Mouse (Mus musculus): ENCODE data around the gene Trim45.

The Trim45 gene

DNA sequence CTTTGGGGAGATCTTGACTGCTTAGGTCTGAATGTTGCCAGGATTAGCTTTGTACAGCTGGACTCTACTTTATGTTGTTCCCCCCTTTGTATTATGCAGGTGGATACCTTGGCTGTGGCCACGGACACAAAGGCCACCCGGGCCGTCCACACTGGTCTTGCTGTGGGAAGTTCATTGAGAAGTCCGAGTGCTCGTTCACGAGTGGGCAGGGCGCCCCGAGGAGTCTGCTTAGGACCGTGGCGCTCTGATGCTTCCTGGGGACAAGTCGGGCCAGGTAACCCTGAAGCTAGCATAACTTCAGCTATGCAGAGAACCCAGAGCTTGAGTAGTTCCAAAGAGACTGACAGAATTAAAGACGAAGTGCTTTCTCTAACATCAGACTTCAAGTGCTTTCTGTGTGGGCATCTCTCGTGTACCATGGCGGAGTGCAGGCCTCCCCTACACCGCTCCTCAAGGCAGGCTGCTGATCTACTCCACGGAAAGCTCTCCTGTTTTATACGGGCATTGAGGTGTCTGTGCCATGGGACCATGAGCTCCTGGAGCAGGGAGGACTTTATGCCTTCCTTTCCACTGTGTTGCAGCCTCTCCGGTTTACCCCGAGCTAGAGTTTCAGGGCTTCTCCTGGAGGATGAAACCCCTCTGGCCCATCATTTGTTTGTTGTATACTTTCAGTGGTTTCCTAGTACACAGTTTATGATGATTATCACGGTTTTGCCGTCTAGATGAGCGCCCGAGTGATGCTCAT, 9.5 kb downstream of the Trim45 start:
- DNase-seq (ENCODE audit: low read depth in 2 of 2, low spot score in 2 of 2): no peak

DNA sequence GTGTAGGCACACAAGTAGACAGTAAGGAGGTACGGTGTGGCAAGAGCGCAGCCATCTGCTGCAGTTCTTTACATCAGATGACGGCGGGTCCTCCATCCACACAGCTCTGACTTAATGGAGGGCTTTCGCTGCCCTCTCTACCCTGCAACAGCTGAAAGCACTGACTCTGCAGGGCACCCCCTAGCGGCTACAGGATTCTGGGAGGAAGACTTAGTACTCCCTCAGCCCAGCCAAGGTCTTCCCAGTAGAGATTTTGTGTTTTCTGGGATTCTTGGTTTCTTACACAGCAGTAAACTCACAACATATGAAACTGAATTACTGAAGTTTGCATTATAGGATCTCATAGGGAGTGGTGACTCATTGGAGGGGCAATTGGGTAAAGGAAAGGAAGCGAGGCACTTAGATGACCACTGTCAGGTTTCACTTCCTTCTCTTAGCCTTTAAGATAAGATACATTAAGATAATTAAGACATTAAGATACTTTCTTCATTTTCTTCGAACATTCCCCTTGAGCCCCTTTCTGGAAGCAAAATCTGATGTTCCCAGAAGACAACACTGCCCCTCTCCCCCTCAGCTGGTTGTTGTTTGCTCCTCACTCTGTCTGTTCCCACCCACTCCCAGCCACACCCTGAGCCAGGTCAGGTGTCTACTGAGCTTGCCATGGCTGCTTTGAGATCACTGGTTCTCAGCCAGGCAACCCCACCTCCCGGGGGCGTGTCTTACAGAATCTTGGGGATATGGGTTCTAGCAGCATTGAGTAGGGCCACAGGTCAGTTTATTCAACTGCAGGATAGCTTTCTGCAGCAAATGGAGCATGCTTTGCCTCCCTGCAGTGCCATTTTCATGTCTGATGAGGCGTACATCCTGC, 10.3 kb downstream of the Trim45 start:
- no peak for DNase-seq (ENCODE audit: low read depth in 2 of 2, low spot score in 2 of 2)

DNA sequence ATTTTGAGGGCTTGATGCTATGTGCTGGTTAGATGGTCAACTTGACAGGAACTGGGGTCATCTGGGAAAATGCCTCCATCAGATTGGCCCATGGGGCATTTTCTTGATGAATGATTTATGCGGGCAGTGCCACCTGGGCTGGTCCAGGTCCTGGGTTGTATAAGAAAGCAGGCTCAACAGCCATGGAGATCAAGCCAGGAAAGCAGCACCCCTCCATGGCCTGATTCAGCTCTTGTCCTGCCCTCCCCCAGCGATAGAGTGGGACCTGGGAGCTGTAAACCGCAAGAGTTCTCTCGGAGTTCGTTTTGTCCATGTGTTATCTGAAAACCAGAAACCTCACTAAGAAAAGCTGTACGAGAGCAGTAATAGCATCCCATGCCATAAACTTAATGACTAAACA, 13.5 kb downstream of the Trim45 start:
- no peak for DNase-seq (ENCODE audit: low read depth in 2 of 2, low spot score in 2 of 2)

DNA sequence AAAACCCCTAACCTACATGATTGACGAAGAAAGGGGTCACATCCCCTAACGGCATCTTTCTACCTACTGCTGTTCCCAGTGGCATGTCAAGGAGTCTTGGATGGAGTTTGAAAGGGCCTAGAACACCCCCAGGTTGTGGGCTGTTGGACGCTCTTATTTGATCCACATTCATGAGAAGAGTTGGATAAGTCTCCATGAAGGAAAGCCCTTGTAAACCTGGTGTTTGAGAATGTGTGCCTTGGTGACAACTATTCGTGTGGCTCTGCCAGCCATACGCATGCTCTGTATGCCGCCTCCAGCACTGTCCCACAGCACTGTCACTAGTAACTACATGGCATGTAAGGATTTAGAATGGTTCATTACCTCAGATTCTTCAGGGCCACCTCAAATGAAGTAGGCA, 14.2 kb downstream of the Trim45 start:
- DNase-seq (ENCODE audit: low read depth in 2 of 2, low spot score in 2 of 2): no peak

DNA sequence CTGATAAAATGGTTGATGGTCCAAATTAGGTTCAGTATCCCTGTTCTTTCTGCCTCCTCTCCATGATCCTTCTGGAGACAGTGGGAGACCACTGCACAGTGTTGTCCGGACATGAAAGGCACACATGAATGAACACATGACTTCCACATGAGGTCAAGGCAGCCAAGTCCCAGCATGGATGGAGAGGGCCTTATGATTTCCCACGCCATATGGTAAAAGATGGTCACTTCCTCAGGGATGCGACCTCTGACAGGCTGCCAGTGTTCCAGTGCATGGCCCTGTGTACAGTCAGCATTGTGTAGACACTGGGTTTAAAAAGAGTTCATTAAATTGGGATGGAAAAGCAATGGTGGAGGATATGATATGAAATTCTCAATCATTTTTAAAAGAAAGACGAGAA, 16.2 kb downstream of the Trim45 start:
- DNase-seq (ENCODE audit: low read depth in 2 of 2, low spot score in 2 of 2): no peak

DNA sequence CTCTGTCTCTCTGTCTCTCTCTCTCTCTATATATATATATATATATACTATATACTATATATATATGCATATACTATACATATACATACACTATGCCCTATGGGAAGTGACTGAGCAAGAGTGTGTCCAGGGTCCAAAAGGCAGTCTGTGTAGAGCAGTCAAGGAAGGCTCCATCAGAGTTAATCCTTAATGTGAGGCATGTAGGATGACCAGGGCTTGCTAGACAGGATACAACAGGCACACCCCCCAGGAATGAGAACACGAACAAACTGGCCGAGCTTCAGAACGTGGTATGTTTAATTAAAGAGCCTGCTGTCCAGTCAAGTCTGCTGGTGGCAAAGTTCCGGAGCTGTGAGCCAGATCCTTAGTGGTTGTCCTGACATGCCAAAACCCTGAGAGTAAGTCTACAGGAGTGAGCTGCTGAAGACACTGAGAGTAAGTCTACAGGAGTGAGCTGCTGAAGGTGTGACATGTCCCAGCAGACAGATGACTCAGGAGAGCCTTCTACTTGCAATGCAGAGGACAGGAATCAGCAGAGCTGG, 18.6 kb downstream of the Trim45 start:
- DNase-seq (ENCODE audit: low read depth in 2 of 2, low spot score in 2 of 2): no peak

DNA sequence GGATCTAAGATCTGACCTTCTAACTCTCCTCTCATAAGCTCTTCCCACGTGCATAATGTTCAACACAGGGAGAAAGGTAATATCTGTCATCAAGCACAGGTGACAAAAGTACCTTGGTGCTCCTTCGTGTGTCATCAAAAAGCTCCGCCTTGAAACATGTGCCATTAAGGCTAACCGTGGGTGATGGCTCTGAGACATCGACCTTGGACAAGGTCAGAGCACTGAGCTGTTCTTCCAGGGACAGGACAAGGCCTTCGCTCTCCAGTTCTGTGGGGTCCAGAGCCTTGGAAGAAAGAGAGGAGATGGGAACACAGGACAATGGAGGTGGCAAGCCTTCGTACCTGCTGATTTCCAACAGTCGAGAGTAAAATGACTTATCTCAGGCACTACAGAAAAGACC, 25.3 kb downstream of the Trim45 start:
- no peak for DNase-seq (ENCODE audit: low read depth in 2 of 2, low spot score in 2 of 2)

DNA sequence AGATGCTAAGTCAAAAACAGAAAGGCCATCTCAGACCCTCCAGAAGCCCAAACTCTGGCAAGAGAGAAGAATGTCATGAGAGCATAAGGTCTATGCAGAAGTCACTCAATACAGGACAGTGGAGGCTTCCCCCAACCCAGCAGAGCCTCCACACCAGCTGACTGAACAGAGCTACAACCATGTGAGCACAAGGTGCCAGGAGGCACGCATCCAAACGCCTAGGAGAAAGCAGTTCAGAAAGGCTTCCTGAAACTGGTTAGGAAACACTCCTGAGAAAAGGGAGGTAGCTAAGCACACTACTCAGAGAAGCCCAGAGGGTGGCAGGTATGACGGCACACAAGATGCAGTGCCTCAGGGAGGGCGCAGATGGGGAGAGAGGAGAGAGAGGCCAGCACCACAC, 29.5 kb downstream of the Trim45 start:
- DNase-seq (ENCODE audit: low read depth in 2 of 2, low spot score in 2 of 2): no peak

DNA sequence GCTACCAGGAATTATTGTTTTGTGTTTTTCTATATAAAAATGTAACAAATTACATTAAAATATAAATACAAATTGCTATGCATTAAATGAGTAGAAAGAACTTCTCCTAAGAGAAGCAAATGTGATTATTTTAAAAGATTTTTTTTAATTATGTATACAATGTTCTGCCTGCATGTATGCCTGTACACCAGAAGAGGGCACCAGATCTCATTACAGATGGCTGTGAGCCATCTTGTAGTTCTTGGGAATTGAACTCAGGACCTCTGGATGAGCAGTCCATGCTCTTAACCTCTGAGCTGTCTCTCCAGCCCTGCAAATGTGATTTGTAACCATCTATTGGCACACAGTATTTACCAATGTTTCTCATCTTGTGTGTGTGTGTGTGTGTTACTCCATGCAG, 32.6 kb downstream of the Trim45 start:
- DNase-seq (ENCODE audit: low read depth in 2 of 2, low spot score in 2 of 2): no peak

DNA sequence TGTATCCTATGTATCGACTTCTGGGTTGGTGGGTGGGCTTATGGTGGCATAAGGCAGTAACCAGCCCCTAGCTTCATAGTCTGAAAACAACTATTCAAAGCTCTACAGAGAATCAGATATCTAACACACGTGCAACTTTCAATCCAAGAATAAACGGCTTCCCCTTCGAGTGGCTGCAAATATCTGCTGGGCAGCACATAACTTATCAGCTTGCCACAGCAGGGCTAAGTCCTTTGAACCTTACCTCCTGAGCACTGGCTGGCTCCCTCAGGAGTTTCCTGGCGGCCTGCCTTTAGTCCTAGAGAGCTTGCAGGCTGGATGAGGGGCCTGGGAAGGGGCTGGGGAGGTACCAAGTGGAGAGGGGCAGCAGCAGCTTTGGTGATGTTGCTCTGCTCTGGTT, 39.0 kb downstream of the Trim45 start:
- no peak for DNase-seq (ENCODE audit: low read depth in 2 of 2, low spot score in 2 of 2)

DNA sequence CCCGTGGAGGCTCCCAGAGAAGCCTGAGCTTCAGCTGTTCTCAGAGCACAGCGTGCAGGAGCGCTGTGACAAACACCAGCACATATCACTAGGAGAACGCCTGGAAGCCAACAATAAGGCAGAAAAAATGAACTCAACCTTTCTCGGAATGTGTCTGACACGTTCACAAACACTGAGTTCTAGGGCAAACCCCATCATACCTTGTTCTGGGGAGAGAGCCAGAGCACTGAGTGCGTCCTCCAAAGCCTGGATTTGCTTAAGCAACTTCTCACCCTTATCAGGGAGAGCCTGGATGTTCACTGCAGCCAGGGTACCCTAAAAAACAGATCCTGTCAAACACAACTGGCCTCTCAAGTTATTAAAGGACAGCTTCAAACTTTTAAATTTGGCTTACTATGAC, 39.5 kb downstream of the Trim45 start:
- DNase-seq (ENCODE audit: low read depth in 2 of 2, low spot score in 2 of 2): no peak

DNA sequence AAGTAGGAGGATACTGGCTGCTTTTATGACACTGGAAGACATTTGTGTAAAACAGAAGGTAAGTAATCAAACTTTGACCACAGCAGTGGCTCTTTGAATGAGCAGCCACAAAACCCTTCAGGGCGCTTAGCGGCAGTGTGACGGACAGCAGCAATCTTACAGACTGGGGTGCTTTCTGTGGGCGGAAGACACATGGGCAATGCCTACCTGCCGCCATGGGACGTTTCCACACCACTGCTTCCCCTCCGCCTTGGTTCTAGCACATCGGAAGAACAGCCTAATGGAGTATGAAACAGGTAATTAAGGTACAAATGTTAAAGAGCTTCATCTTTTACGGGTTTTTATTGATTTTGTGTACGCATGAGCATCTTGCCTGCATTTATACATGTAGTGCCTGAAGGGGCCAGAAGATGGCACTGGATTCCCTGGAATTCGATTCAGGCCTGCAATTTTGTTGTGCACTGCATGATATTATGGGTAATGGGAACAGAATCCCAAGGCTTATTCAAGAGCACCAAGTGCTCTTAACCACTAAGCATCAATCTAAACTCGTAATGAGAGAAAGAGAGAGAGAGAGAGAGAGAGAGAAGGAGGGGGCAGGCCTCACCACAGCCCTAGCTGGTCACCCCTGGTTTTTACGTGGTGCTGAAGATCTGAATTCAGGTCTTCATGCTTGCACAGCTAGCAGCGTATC, 42.0 kb downstream of the Trim45 start:
- DNase-seq (ENCODE audit: low read depth in 2 of 2, low spot score in 2 of 2): peak in 1 of 2 experiments; percentile 23

DNA sequence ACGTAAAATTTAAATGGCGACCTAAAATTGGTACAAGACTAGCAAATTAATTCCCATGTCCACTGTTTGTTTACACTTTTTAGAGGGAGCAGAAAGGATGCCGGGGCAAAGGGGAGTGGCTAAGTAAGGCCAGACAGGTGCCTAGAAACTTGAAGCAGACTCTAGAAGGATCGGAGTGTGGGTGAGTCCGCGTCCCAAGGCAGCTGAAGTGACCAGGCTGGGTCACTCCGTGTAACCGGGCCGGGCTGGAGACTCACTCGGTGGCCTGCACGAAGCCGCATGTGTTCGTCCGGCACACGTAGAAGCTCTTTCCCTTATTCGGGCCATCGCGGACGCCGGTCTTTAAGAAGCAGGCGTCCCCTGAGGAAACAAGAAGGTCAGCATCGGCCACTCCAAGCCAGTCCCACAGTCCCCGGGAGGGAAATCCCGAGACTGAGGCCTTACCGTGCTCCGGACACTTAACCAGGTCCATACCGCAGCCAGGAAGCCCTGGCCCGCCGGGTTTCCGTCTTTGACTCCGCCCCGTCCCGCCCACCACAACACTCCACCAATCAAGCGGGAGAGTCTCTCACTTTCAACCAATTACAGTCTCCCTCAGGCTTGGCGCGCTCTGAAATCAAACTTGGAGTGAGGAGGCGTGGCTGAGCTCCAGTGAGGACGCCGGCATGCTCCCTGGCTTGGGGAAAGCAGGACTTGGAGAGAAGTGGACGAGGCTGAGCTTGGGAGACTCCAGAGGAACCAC, 47.3 kb downstream of the Trim45 start, which contains the start of gene Ttf2:
TSS of gene Ttf2 (minus strand) at position 488 of the 742 bp plus-strand sequence.
- peak; percentile 79 to 92 for DNase-seq (ENCODE audit: low read depth in 2 of 2, low spot score in 2 of 2)

DNA sequence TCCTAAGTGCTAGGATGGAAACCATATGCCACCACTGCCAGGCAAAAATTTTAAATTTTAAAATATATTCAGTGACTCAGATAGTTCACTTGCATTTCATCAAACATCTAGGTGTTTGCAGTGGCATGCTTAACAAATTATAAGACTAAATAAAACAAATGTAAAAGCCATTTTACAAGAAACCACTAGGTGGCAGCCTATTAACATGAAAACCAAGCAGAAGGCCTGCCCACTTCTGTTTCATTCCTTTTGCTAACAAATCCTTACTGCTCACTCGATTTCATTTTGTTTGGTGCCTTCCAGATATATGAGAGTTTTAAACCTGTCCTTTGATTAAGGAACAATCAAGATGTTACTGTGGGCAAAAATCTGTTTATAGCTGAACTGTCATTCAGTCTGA, 51.9 kb downstream of the Trim45 start:
- DNase-seq (ENCODE audit: low read depth in 2 of 2, low spot score in 2 of 2): peak in 1 of 2 experiments; percentile 54

DNA sequence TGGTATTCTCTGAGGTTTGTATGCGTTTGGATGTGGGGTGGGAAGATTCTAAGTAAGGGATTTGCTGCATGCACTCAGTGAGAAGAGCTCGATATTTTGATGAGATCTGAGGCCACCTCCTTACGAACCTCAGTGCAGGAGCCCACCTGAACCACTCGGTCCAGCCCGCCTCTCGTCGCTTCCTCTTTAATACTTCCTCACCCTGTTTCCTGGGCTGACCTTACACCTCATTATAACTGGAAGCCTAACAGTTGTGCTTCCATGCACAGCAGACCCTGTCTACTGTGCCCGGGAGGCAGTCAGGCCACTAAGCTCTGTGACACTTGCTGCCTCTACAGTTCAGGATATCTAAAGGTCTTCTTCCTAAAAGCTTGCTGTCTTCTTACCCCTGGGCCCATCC, 57.3 kb downstream of the Trim45 start:
- DNase-seq (ENCODE audit: low read depth in 2 of 2, low spot score in 2 of 2): no peak
